Mouse (Mus musculus): ENCODE results near the gene Catsperd. TPM values are rescaled to one million over a fixed set of nuclear protein-coding genes. Genes with fewer than 3 reads are reported as not detected.

Gene Catsperd
- 2.6 and 3.7 TPM in 2 replicates for polyA plus RNA-seq (2014; fragmentation: Nextera tagmentation; extraction: Ambion mirVana)

DNA sequence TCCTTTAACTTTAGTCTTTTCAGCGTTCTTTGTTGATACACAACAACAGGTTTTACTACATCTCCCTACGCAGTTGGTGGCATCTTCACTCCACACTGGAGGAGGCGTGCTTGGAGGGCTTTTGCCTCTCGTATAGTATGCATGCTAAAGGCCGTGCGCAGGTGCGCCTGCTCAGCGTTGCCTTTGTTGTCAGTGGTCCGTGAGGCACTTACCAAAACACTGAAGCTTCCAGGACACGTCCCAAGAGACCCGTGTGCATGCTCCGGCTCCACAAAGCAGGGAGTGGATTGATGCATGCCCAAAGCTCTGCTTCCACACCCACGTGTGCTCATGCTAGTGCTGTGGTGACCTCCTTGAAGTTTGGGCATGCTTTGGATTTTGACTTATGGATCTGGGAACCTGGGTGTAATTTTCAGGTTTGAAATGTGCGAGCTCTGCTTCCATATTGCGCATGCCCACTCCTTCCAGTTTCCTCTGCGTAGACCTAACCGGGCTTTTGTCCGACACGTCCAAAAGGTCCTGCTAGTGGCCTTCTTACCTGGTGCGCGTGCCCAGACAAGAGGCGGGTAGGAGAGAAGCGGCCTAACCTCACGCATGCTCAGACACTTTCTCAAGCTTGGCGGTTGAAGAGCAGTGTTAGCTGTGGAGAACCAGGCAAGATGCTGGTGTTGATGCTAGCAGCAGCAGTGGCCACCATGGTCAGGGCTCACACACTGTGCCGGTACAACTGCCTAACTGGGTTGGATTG is at the start of gene Catsperd:
Gene Catsperd, plus strand, starts transcription at position 614 of the 748 bp plus-strand sequence.
- peak; percentile 62 for ATAC-seq (ENCODE audit: low read depth)
- Histone ChIP-seq H3K27ac (ENCODE audit: low read depth, low read length) (peak within 1 kb of the TSS; percentile 72), H3K27me3 (ENCODE audit: control insufficient read depth, insufficient read depth, low read length) (no peaks in the 10 kb centered on the region), H3K4me2 (ENCODE audit: low read depth, low read length) (peak within 1 kb of the TSS; percentile 97), H3K9me3 (ENCODE audit: control insufficient read depth, low read length) (no peaks in the 10 kb centered on the region), H3K4me3 (ENCODE audit: low read depth, low read length) (peak within 1 kb of the TSS; percentile 82), H3K4me1 (ENCODE audit: control insufficient read depth, insufficient read depth, low read length) (peaks cover 18% of the 10 kb centered on the region; the same call in 1 of the 2 replicates), H3K36me3 (ENCODE audit: control insufficient read depth, insufficient read depth, low read length) (0 out of 2 replicates have a peak, but pooled peaks cover 2% of the 10 kb centered on the region), H3K9ac (replicated peaks; ENCODE audit: low read depth, low read length) (peak within 1 kb of the TSS; percentile 86; the same call in 1 of the 2 replicates)
- WGBS = 13% methylated on average over 26 of the region's 26 CpGs

DNA sequence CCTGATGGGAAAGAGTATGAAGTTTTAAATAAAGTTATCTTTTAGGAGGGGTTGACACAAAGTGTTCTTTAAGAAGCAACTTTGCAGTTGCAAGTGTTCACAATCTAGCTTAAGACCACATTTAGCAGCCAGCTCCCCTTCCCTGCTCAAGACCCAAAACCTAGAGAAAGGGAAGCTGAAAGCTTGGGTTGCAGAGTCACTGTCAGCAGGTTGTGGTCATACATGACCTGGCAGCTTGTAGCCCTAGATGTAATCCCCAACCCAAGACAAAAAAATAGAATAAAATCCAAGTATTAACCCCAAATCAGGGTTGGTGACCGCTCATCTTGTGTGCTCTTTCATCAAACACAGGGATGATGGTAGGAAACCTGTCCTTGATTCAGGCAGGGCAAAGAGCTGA is 44.9 kb upstream of the Catsperd start:
- H3K27ac ChIP-seq (ENCODE audit: low read depth, low read length) = no peak overlapping the region
- peak overlapping the region; percentile 82 for H3K4me3 ChIP-seq (ENCODE audit: low read depth, low read length)
- no peak for ATAC-seq (ENCODE audit: low read depth)
- H3K36me3 ChIP-seq (ENCODE audit: control insufficient read depth, insufficient read depth, low read length) = peaks cover 40% of the 10 kb centered on the region
- WGBS = 89% methylated on average over 1 of the region's 1 CpGs
- H3K4me1 ChIP-seq (ENCODE audit: control insufficient read depth, insufficient read depth, low read length) = peaks cover 39% of the 10 kb centered on the region
- no peaks in the 10 kb centered on the region for H3K27me3 ChIP-seq (ENCODE audit: control insufficient read depth, insufficient read depth, low read length)
- H3K9ac ChIP-seq (replicated peaks; ENCODE audit: low read depth, low read length) = peak overlapping the region; percentile 74; the same call in 1 of the 2 replicates
- peak overlapping the region; percentile 86 for H3K4me2 ChIP-seq (ENCODE audit: low read depth, low read length)
- no peaks in the 10 kb centered on the region for H3K9me3 ChIP-seq (ENCODE audit: control insufficient read depth, low read length)

DNA sequence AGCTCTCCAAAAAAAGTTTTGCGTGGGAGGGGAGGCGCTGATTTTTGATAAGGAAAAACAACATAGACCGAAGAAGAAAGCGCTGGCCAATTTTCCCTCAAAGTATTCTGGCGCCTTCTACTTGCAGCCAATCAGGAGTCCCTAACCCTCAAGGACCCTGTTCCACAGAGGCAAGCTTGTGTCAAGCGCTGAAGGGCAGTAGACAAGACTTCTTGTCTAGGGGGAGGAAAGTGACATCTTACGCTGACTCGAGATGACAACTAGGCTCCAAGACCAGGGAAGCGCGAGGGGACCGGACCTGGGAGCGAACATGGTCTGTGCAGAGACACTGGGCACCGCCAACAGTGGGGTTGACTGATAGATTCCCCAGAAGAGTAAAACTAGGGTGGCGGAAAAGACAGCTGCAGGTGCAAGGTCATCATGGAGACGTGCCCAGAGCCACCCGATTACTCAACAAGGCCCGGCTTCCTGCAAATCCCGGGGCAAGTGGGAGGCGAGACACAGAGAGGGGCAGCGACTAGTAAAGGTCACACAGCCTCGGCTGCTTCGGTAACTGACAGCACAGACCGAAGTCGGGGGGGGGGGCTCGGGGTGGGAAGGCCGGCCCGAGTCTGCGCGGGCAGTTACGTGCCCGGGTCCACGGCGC is 44.2 kb upstream of the Catsperd start:
- ATAC-seq (ENCODE audit: low read depth) = peak; percentile 1; the same call in 1 of the 2 replicates
- peaks cover 43% of the 10 kb centered on the region for H3K4me1 ChIP-seq (ENCODE audit: control insufficient read depth, insufficient read depth, low read length)

DNA sequence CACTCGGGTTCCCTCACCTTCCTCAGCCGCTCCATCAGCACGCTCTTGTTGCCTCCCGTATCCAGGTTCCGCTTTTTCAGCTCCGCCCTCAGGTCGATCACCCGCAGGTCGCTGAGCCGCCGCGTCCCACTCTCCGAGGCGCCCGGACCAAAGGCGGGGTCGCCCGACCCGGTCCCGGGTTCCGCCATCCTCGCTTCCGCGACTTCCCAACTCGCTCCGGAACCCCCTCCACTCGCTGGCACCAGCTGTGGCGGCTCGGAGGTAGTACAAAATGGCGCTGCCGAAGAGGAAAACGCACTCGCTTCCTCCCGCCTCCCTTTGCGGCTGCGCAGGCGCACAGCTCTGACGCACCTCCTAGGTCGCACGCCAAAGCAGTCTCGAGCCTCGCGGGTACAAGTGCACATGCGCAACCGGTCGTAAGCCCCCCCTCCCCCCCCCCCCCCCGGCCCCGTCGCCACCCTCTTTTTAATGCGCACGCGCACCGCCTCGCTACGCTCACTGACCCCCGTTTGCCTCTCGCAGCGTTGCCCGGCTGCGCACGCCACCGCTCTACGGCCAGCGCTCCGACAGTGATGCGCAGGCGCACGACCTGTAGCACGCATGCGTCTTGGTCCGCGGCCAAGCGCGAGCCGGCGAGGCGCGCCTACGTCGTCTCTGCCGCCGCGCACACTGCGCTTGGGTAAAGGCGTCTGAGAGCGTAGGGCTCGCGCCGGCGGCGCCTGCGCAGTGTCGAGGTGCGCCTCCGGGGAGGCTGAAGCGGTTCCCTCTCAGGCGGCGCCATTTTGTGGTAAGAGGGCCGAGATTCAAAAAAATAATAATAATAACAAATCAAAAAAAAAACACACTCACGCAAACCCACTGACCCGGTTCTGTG is 43.4 kb upstream of the Catsperd start, which contains the start of the genes Safb2 and Safb:
Gene Safb2, minus strand, starts transcription at position 329 of the 874 bp plus-strand sequence.
Gene Safb, plus strand, starts transcription at position 569 of the 874 bp plus-strand sequence.
- peak within 1 kb of the TSS; percentile 88 for H3K9ac ChIP-seq (replicated peaks; ENCODE audit: low read depth, low read length)
- H3K4me1 ChIP-seq (ENCODE audit: control insufficient read depth, insufficient read depth, low read length) = peaks cover 43% of the 10 kb centered on the region
- WGBS = under 1% methylated on average over 96 of the region's 101 CpGs
- H3K4me3 ChIP-seq (ENCODE audit: low read depth, low read length) = peak within 1 kb of the TSS; percentile 91
- H3K9me3 ChIP-seq (ENCODE audit: control insufficient read depth, low read length) = no peaks in the 10 kb centered on the region
- H3K27me3 ChIP-seq (ENCODE audit: control insufficient read depth, insufficient read depth, low read length) = no peaks in the 10 kb centered on the region
- ATAC-seq (ENCODE audit: low read depth) = peak; percentile 95
- H3K27ac ChIP-seq (ENCODE audit: low read depth, low read length) = peak within 1 kb of the TSS; percentile 93
- H3K36me3 ChIP-seq (ENCODE audit: control insufficient read depth, insufficient read depth, low read length) = peaks cover 40% of the 10 kb centered on the region
- H3K4me2 ChIP-seq (ENCODE audit: low read depth, low read length) = peak within 1 kb of the TSS; percentile 91

More for the DNA sequence above, 44.2 kb upstream of the Catsperd start:
- H3K4me2 ChIP-seq (ENCODE audit: low read depth, low read length) = peak overlapping the region; percentile 86
- peak overlapping the region; percentile 74 for H3K9ac ChIP-seq (replicated peaks; ENCODE audit: low read depth, low read length)
- peak overlapping the region; percentile 93 for H3K27ac ChIP-seq (ENCODE audit: low read depth, low read length)
- no peaks in the 10 kb centered on the region for H3K27me3 ChIP-seq (ENCODE audit: control insufficient read depth, insufficient read depth, low read length)
- H3K36me3 ChIP-seq (ENCODE audit: control insufficient read depth, insufficient read depth, low read length) = peaks cover 36% of the 10 kb centered on the region
- WGBS = 6% methylated on average over 33 of the region's 33 CpGs
- H3K4me3 ChIP-seq (ENCODE audit: low read depth, low read length) = peak overlapping the region; percentile 82
- H3K9me3 ChIP-seq (ENCODE audit: control insufficient read depth, low read length) = no peaks in the 10 kb centered on the region

DNA sequence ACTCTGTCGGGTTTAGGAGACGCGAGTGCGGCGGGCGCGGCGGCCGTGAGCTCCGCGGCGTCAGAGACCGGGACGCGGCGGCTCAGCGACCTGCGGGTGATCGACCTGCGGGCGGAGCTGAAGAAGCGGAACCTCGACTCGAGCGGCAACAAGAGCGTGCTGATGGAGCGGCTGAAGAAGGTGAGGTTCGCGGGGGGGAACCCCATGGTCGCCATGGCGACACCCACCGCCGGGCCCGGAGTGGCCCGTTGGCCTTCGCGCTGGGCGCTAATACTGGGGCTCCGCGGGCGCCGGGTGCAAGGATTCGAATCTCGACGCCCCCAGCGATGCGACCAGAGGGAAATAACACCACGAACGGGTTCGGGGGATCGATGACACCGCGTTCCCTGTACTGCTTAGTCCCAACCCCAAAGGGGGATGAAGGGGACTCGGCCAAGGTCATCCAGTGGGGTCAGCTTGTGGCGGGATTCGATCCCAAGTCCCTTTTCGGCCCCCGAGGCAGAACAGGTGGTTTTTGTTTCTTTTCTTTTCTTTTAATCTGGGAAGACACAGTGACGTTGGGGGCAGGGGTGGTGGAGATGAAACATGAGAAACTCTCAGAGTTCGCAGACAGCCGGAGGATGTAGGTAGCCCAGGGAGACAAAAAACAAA is 42.6 kb upstream of the Catsperd start:
- Histone ChIP-seq H3K4me1 (ENCODE audit: control insufficient read depth, insufficient read depth, low read length) (peaks cover 43% of the 10 kb centered on the region), H3K27ac (ENCODE audit: low read depth, low read length) (peak overlapping the region; percentile 92), H3K4me3 (ENCODE audit: low read depth, low read length) (peak overlapping the region; percentile 91), H3K9me3 (ENCODE audit: control insufficient read depth, low read length) (no peaks in the 10 kb centered on the region), H3K4me2 (ENCODE audit: low read depth, low read length) (peak overlapping the region; percentile 91), H3K9ac (replicated peaks; ENCODE audit: low read depth, low read length) (peak overlapping the region; percentile 88), H3K36me3 (ENCODE audit: control insufficient read depth, insufficient read depth, low read length) (peaks cover 41% of the 10 kb centered on the region), H3K27me3 (ENCODE audit: control insufficient read depth, insufficient read depth, low read length) (no peaks in the 10 kb centered on the region)
- WGBS = under 1% methylated on average over 61 of the region's 61 CpGs
- ATAC-seq (ENCODE audit: low read depth) = peak; percentile 13

DNA sequence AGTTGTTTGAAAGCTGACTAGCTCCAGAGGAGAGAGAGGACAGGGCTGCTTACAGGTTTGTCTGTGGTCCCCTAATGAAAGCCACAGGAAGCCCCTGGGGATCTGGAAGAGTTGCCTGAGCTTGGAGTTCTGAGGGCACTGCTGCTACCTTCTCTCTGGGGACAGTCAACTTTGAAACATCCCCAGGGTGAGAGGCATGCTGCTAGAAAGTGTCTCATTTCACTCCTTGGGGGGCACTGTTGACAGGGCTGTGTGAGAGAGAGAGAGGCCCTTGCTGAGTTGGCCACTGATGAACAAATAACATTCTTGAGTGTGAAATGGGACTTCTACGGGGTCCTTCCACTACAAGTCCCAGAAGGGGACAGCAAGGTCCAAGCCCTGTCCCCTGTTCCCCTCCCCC is 40.2 kb upstream of the Catsperd start:
- Histone ChIP-seq H3K9ac (replicated peaks; ENCODE audit: low read depth, low read length) (no peak overlapping the region), H3K36me3 (ENCODE audit: control insufficient read depth, insufficient read depth, low read length) (peaks cover 41% of the 10 kb centered on the region), H3K9me3 (ENCODE audit: control insufficient read depth, low read length) (no peaks in the 10 kb centered on the region), H3K27me3 (ENCODE audit: control insufficient read depth, insufficient read depth, low read length) (no peaks in the 10 kb centered on the region), H3K27ac (ENCODE audit: low read depth, low read length) (no peak overlapping the region), H3K4me3 (ENCODE audit: low read depth, low read length) (no peak overlapping the region), H3K4me1 (ENCODE audit: control insufficient read depth, insufficient read depth, low read length) (peaks cover 35% of the 10 kb centered on the region), H3K4me2 (ENCODE audit: low read depth, low read length) (no peak overlapping the region)
- no peak for ATAC-seq (ENCODE audit: low read depth)
- 79% methylated on average over 1 of the region's 1 CpGs for WGBS

DNA sequence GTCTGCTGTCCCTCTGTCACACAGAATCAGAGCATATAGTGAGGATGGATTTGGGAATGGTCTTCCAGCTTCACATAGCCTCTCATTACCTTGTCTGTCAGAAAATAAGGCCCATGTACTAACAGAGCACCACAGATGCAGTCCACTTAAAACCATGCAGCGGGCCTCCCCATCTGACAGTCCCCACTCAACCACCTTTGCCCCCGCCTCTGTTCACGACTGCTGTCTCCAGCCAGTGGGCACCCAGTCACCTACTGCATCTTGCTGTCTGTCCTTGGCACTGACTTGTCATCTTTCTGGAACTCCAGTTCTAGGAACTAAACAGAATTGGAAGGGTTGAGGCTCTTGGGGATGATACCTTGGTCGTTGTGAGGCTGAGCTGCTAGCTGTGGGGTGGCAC is 39.0 kb upstream of the Catsperd start:
- no peak overlapping the region for H3K4me3 ChIP-seq (ENCODE audit: low read depth, low read length)
- 94% methylated on average over 4 of the region's 4 CpGs for WGBS
- peaks cover 52% of the 10 kb centered on the region for H3K36me3 ChIP-seq (ENCODE audit: control insufficient read depth, insufficient read depth, low read length)
- H3K9ac ChIP-seq (replicated peaks; ENCODE audit: low read depth, low read length) = no peak overlapping the region
- no peak for ATAC-seq (ENCODE audit: low read depth)
- H3K27me3 ChIP-seq (ENCODE audit: control insufficient read depth, insufficient read depth, low read length) = no peaks in the 10 kb centered on the region
- no peak overlapping the region for H3K4me2 ChIP-seq (ENCODE audit: low read depth, low read length)
- no peaks in the 10 kb centered on the region for H3K9me3 ChIP-seq (ENCODE audit: control insufficient read depth, low read length)
- no peak overlapping the region for H3K27ac ChIP-seq (ENCODE audit: low read depth, low read length)
- peaks cover 28% of the 10 kb centered on the region for H3K4me1 ChIP-seq (ENCODE audit: control insufficient read depth, insufficient read depth, low read length)

DNA sequence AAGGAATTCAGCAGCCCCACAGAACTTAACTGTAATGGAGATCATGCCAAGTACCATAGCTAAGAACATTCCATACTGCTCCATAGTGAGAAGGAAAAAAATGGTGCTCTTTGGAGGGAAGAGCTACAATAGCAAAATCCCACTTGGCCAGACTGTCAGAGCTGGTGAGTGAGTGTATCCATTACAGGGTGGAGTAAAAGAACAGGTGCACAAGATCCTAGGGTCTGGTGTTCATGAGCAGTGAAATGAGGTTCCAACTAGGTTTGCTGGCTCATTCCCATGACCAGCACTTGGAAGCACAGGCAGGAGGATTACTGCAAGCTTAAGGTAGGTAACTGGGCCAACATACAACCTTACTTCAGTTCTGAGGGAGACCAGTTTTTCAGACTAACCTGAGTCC is 35.4 kb upstream of the Catsperd start:
- Histone ChIP-seq H3K4me3 (ENCODE audit: low read depth, low read length) (no peak overlapping the region), H3K27ac (ENCODE audit: low read depth, low read length) (no peak overlapping the region), H3K4me2 (ENCODE audit: low read depth, low read length) (no peak overlapping the region), H3K9ac (replicated peaks; ENCODE audit: low read depth, low read length) (no peak overlapping the region), H3K36me3 (ENCODE audit: control insufficient read depth, insufficient read depth, low read length) (peaks cover 77% of the 10 kb centered on the region), H3K4me1 (ENCODE audit: control insufficient read depth, insufficient read depth, low read length) (peaks cover 9% of the 10 kb centered on the region; the same call in 1 of the 2 replicates), H3K9me3 (ENCODE audit: control insufficient read depth, low read length) (no peaks in the 10 kb centered on the region), H3K27me3 (ENCODE audit: control insufficient read depth, insufficient read depth, low read length) (no peaks in the 10 kb centered on the region)
- no peak for ATAC-seq (ENCODE audit: low read depth)

All from neural tube, embryonic 14.5 days (tissue).